Mouse (Mus musculus): ENCODE measurements around the gene Smarcd3.
"Not testable (repeated sequence)": the region's sequence is repeated elsewhere in the genome, so short reads cannot be mapped to it uniquely, and the experiment has no call there.

The Smarcd3 gene

DNA sequence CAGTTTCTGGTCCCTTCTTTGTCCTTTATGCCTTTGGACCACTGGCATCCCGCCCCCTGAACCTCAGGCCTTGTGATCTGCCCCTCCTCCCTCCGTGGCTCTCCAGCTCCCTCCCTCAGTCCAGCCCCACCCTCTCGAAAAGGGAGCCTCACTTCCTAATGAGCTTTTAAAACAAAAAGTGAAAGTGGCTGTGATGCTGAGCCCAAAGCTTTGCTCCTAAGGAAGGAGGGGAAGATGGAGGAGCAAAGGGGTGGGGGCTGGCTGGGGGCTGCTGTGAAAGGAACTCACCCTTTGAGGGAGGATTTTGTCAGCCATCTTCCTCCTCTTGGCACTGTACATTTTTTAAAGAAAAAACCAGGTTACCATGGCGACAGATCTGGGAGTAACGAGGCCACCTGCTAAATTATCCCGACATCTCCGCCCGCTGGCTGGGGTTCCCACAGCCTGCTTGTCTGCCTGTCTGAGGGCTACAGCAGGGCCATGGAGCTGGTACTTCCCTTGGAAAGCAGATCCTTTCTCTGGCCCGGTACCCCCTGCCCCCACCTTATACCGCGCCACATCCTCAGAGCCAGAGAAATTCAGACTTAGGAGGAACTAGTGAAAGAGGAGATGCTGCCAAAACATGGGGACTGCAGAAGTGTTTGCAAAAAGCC, 27.6 kb downstream of the Smarcd3 start:
- peak; percentile 67 for DNase-seq

GRCm38 (mm10) chr5:24595786-24596380, 28.3 kb downstream of the Smarcd3 start:
- no peak for DNase-seq

GRCm38 (mm10) chr5:24595261-24595660, 28.9 kb downstream of the Smarcd3 start:
- no peak for DNase-seq

DNA sequence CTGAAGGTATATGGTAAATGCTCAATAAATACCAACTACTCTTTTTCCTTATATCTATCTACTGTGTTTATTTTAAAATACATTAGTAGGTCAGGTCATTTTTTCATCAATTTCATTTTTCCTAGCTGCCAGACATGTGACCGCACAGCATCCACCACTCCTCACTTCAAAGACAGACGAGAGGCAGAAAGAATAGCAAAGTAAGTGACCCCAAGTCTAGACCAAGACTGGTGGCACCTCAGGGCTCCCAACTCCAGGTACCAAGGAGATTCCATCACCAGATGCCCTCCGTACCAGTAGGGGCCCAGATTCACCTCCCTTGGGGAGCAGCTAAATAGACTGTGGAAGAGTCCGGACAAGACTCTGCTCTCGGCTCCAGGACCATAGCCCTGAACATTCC, 29.9 kb downstream of the Smarcd3 start:
- no peak for DNase-seq

GRCm38 (mm10) chr5:24593928-24594327, 30.3 kb downstream of the Smarcd3 start:
- DNase-seq = no peak

DNA sequence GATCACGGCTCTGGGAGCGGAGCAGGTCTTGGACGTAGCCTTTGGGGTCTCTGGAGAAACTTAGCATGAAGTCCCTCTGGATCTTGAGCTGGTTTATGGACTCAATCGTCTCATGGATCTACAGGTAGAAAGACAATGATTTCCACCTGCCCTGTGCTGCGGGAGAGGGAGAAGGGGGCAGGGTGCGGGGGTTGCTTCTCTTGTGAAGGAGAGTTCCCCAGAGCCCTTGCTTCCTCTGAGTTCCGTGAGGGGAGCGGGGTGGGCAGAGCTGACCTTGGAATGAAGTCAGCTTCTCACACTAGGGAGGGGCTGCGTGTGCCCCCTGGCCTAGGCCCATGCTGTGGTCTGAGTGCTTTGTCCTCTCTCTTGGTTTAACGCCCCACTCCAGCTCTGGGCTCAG, 31.0 kb downstream of the Smarcd3 start:
- DNase-seq = no peak

DNA sequence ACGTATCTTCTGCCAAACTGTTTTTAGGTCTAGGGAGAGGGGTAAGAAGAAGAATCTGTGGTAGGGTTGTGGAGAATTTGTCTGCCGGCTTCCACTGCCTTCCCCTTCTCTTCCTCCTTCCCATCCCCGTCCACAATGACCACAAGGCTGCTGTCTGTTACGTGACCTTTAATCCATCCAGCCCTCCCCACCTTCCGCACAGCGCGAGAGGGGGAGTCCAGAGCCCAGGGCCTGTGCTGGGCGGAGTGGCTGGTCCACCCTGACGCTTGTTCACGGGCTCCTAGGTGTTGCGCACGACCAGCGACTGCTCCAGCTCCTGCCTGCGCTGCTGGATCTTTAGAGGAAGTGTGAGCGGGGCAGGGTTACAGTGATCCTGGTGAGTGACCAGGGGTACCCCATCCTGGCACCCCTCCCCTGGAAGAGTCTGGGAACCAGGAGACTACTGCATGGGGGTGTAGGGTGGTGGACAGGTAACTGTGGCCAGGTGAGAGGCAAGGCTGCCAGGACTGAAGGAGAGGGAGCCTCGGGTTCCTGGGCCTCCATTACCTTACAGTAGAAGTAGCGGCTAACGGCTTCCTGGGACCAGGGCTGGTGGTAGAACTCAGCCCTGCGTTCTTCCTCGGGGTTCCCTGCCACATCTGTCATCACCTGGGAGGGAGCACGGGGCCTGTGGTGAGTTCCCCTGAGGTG, 31.6 kb downstream of the Smarcd3 start:
- no peak for DNase-seq

GRCm38 (mm10) chr5:24591796-24592470, 32.3 kb downstream of the Smarcd3 start:
- no peak for DNase-seq

GRCm38 (mm10) chr5:24591268-24591721, 32.9 kb downstream of the Smarcd3 start:
- no peak for DNase-seq

DNA sequence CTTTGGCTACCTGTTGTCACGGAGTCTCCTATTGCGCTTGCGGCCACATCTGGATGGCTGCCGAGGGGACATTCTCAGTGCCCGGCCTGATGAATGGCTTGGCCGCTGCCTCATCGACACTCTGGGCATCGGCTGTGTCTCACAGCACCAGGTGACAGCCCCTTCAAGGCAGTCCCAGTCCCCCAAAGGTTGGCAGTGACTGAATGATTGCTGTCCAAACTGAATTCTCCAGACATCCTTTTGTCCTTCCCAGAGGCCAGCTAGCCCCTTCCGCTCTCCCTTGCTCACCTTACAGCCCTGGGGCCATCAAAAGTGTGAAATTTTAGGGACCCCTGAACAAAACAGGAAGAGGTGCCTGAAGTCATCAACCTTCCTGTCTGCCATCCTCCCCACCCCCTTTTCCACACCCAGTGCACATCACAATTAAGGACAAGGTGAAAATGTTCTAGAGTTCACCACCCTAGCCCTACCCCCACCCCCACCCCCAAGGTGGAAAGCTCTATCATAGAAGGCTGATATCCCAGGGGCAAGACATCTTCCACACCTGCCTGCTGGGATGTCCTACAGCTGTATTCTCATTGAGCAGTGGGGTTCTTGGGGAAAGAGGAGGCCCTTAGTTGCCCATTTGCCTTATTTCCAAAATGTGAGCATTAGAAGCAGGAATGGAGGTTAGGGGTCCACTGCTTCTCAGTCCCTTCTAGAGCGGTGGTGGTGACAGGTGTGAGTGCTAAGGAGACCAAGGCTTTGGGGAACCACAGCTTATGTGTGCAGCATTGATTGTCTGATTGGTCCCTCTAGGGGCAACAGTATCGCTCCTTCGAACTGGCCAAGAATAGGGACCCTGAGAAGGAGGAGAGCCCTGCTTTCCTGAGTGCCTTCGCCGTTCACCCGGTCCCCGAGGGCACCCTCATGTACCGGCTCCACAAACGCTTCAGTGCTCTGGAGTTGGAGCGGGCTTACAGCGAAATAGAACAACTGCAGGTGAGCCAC, 34.4 kb downstream of the Smarcd3 start:
- no peak for DNase-seq

GRCm38 (mm10) chr5:24587200-24587577, 37.0 kb downstream of the Smarcd3 start:
- DNase-seq = no peak

- DNase-seq = peak; percentile 81
Measured at GRCm38 (mm10) chr5:24586547-24587199, 37.5 kb downstream of the Smarcd3 start, which contains the start of gene Chpf2. Gene Chpf2 (plus strand): TSS chr5:24586741.

GRCm38 (mm10) chr5:24586106-24586505, 38.1 kb downstream of the Smarcd3 start:
- no peak for DNase-seq

- DNase-seq = no peak
Measured at GRCm38 (mm10) chr5:24578109-24578963, 45.9 kb downstream of the Smarcd3 start.

DNA sequence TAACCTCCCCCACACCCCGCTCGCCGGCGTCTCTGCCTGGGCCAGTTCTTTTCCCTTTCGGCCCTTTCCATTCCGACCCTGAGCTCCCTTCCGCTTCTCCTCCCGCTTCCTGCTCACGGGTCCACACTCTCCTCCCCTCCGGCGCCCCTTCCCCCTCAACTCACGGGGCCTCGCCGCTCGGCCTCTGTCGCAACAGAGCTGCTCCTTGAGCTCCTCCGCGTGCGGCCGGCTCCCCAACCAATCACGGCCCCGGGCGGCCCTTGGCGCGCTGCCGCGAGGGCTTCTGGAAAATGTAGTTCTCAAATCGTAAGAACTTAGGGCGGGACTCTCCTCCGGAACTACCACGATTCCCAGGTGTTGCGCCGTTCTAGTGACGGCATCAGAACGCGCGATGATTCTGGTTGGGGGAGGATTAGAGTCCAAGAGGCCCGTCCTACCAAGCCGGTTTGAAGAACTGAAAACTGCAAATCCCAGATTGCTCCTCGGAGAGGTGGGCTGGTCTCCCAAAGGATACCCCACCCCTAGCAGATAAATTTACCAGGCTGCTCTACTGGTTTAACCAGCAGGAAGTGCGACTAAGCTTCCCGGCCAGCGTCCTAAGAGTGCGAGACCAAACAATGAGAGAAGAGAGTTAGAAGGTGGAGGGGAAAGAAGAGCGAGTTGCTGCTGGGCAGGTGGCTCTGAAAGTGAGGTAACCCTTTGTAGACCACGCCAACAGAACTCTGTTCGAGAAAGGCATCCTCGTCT, 46.9 kb downstream of the Smarcd3 start, which contains the start of gene Abcf2:
Gene Abcf2, minus strand, starts transcription at position 285 of the 747 bp plus-strand sequence.
- DNase-seq = peak; percentile 100

DNA sequence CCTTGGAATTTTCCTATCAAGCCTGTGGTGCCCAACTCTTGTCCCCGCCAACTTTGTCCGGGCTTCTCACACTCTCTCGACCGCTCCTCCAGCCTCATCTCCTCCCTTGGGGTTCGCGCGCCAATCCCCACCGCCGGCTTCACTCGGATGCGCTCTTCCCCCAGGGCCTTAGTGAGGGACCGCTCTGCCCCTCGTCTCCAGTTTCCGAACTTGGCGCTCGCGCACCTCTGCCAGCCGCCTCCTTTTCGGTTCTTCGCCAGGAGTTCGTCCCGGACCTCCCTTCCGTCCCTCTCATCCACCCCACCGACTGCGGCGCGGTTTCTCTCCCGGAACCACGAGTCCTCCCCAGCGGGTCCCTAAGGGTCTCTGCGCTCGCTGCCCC, 47.4 kb downstream of the Smarcd3 start:
- DNase-seq = no peak

DNA sequence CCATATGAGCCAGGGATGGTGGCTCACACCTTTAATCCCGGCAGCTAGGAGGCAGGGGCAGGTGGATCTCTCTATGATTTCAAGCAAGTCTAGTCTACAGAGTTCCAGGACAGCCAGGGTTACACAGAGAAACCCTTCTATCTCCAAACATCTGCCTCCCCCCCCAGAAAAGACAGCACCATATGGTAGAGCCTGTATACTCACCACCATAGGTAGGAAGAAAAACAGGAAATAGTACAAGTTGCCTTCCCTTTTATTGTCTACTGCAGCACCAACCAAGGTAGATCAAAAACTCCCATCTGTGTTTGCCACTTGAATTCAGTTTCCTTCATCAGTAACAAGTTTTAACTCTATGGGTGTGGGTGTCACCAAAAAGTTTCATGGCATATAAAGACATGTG, 48.3 kb downstream of the Smarcd3 start:
- DNase-seq = no peak

DNA sequence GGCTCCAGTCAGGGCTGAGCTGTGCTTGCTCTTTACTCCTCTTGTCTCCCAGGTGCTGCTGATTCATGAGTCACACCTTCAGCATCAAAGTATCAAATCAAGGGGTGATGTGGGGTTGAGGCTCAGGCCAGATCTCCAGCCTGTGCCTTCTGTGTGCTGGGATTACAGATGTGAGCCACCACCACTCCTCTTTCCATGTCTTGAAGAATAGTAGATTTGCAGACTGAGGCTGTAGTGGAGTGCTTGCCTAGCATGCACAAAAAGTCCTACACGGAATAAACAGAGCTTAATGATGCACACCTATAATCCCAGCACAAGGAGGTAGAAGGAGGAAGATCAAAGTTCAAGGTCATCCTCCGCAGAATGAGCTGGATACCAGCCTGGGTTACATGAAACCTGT, 67.5 kb downstream of the Smarcd3 start, which contains the start of gene 4931409K22Rik:
Gene 4931409K22Rik, minus strand, starts transcription at position 101 of the 400 bp plus-strand sequence.
- DNase-seq = no peak

DNA sequence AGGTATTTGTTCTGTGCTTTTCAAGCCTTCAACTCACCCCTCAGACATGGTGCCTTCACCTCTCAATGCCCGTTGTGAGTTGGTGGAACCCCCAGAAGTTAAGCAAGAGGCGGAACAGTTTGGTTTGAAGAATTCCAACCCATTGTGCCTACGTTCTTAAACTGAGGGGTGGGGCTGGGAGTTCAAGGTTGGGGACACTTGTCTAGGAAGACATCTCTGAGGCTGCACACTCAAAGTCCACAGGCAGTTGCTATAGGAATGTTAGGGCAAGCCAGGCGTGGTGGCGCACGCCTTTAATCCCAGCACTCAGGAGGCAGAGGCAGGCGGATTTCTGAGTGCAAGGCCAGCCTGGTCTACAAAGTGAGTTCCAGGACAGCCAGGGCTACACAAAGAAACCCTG, 68.9 kb downstream of the Smarcd3 start:
- not testable (repeated sequence) for DNase-seq

Measured in right cerebral cortex, postnatal 4 days (tissue).